Mouse (Mus musculus): ENCODE measurements around the gene Sun3. TPM values are rescaled to one million over a fixed set of nuclear protein-coding genes. Genes with fewer than 3 reads are reported as not detected.

The Sun3 gene
- 2.1 TPM for polyA plus RNA-seq (2014; fragmentation: Illumina TruSeq; extraction: RNeasy Lipid Tissue Mini Kit (QIAGEN cat#74804); ENCODE audit: low read depth, low replicate concordance)

GRCm38 (mm10) chr11:9048703-9049060, at the start of gene Sun3:
Sun3 (minus strand) TSS chr11:9048991.

DNA sequence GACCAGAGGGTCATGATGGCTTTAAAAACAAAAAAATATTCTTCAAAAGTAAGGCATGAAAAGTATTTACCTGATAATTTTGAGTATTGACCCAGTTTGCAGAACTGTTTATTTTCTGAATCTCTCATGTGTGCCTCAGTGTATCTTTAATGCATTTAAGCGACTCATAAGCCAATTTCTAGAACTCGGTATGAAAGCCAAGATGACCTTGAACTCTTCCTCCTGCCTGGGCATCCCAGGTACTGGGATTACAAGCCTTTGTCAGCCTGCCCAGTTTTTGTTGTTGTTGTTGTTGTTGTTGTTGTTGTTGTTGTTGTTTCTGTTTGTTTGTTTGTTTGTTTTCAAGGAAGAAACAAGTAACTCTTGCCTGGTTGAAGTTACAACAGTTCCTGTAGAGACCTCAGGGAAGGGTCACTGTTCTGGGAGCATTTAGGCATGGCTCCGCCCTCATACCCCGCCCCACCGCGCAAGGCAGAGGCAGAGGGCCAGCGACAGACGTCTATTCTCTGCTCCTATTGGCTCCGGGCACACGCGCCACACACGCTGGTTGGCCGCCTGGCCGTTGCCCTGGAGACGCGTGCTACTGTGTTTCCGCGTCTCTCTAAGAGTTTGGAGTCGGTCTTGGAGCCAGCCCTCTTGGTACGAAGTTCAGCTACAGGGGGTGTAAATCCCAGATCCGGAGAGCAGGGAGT, 634 bp downstream of the Sun3 start, which contains the start of gene Gm11992:
Gm11992 (plus strand) TSS at position 584 of the 692 bp plus-strand sequence.

GRCm38 (mm10) chr11:9010853-9011339, 37.9 kb downstream of the Sun3 start, which contains the start of gene Hus1:
Hus1 (minus strand) TSS chr11:9011191.

GRCm38 (mm10) chr11:8973166-8973565, 75.6 kb downstream of the Sun3 start, which contains the start of gene Pkd1l1:
Pkd1l1 (minus strand) TSS chr11:8973266.

Other genes starting within 250 kb of the Sun3 start
- not detected for gene Pkd1l1, start 75.7 kb downstream of the Sun3 start, polyA plus RNA-seq (2014; fragmentation: Illumina TruSeq; extraction: RNeasy Lipid Tissue Mini Kit (QIAGEN cat#74804); ENCODE audit: low read depth, low replicate concordance)
- gene Hus1, start 37.8 kb downstream of the Sun3 start, polyA plus RNA-seq (2014; fragmentation: Illumina TruSeq; extraction: RNeasy Lipid Tissue Mini Kit (QIAGEN cat#74804); ENCODE audit: low read depth, low replicate concordance), result 10.0 TPM
- 0.60 TPM for gene Gm11992, start 397 bp downstream of the Sun3 start, polyA plus RNA-seq (2014; fragmentation: Illumina TruSeq; extraction: RNeasy Lipid Tissue Mini Kit (QIAGEN cat#74804); ENCODE audit: low read depth, low replicate concordance)
- 3.5 TPM for gene Upp1, start 69.1 kb upstream of the Sun3 start, polyA plus RNA-seq (2014; fragmentation: Illumina TruSeq; extraction: RNeasy Lipid Tissue Mini Kit (QIAGEN cat#74804); ENCODE audit: low read depth, low replicate concordance)
- gene Abca13, start 143.0 kb upstream of the Sun3 start, polyA plus RNA-seq (2014; fragmentation: Illumina TruSeq; extraction: RNeasy Lipid Tissue Mini Kit (QIAGEN cat#74804); ENCODE audit: low read depth, low replicate concordance), result not detected

All from heart, adult 10 weeks (tissue).